Mouse (Mus musculus) cortical plate, adult 2 months (tissue): ENCODE data around the gene 1700012B07Rik. TPM values are rescaled to one million over a fixed set of nuclear protein-coding genes. Genes with fewer than 3 reads are reported as not detected.

Source experiments
- H3K27ac ChIP-seq: fragments of 200-500 bp; 2 replicates; pipeline ENCODE4 v1.5.1; 2012; ENCODE audit warnings: low read length, control low read depth, inconsistent platforms; ENCODE audit not compliant: insufficient read depth
- H3K4me1 ChIP-seq: fragments of 200-500 bp; 2 replicates; pipeline ENCODE4 v1.6.1; 2011; ENCODE audit warnings: low read length; ENCODE audit not compliant: control insufficient read depth, insufficient read depth
- H3K4me3 ChIP-seq: fragments of 200-500 bp; 2 replicates; pipeline ENCODE4 v1.5.1; 2011; ENCODE audit warnings: mild to moderate bottlenecking, low read length, control low read depth; ENCODE audit not compliant: insufficient read depth
- CTCF ChIP-seq: fragments of 200-500 bp; IDR thresholded peaks from 2 replicates; pipeline ENCODE4 v1.5.1; 2011; ENCODE audit warnings: mild to moderate bottlenecking, control low read depth, low read length; ENCODE audit not compliant: insufficient read depth; ENCODE audit errors: extremely low read depth
- POLR2A ChIP-seq: fragments of 200-500 bp; IDR thresholded peaks from 2 replicates; pipeline ENCODE4 v1.6.1; 2011; ENCODE audit warnings: mild to moderate bottlenecking, low read length, control low read depth; ENCODE audit not compliant: insufficient read depth; ENCODE audit errors: extremely low read depth
- polyA plus RNA-seq: library from polyadenylated mRNA; depleted of rRNA; stranded (reverse); fragments of >200 nt; gene quantifications from 2 replicates; pipeline ENCODE4 v1.2.3, GENCODE M21; 2012

1700012B07Rik gene
- polyA plus RNA-seq, 1 experiment = not detected

DNA sequence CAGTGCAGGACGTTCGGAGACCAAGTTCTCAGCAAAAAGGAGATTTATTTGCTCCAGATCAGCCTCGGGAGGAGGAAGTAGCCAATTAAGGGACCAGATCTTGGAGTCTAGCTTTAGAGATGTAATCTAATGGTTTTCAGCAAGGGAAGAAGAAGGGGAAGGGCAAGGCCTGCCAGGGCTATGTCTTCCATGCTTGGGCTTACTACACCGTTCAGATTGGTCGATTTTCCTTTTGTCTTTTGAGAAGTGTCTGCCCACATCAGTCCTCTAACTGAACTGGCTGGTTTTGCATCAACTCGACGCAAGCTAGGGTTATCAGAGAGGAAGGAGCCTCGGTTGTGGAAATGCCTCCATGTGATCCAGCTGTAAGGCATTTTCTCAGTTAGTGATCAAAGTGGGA, 37.7 kb upstream of the 1700012B07Rik start:
- no peaks in the 10 kb centered on the region for H3K4me1 ChIP-seq
- H3K4me3 ChIP-seq = no peak overlapping the region
- H3K27ac ChIP-seq = no peak overlapping the region
- TF ChIP-seq POLR2A = no peak
- no peak for TF ChIP-seq CTCF

DNA sequence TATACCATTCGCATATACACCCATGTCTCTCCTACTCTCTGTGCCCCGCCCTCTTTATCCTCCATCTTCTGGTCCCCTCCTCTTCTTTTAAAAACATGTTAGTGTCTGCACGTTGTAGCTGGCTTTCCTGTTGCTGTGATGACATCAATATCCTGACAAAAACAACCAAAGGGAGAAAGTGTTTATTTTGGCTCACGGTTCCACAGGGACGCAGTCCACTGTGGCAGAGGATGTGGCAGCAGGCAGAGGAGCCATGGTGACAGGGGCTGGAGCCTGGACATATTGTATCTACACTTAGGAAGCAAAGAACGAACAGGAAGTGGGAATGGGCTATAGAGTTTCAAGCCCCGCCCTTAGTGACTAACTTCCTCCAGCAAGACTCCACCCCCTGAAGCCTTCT, 36.1 kb upstream of the 1700012B07Rik start:
- Histone ChIP-seq H3K4me3 (no peak overlapping the region), H3K4me1 (no peaks in the 10 kb centered on the region), H3K27ac (no peak overlapping the region)
- TF ChIP-seq CTCF (no peak), POLR2A (no peak)

- Histone ChIP-seq H3K4me1 (no peaks in the 10 kb centered on the region), H3K4me3 (no peak overlapping the region), H3K27ac (no peak overlapping the region)
- TF ChIP-seq CTCF (peak; percentile 68), POLR2A (no peak)
Measured at GRCm38 (mm10) chr11:109863194-109863746, 35.4 kb upstream of the 1700012B07Rik start.

DNA sequence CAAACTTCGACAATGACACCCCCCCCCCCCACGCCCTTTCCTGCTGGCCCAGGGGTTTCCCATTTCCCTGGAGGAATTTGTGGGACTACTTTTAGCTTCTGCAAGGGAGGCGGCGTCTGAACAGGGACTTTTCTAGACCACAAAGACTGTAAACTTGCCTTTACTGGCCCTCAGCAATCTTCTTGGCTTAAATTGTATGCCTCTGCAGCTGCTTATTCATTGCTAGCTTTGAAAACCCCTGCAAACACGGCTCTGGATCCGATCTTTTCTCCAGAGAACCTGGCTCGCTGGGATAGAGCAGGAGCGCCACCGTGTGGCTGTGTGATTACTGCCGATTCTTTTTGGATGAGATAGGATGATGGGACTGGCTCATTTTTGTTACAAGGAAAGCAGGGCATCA, 32.7 kb upstream of the 1700012B07Rik start:
- no peak overlapping the region for H3K4me3 ChIP-seq
- TF ChIP-seq CTCF = peak; percentile 96
- no peak for TF ChIP-seq POLR2A
- no peak overlapping the region for H3K27ac ChIP-seq
- no peaks in the 10 kb centered on the region for H3K4me1 ChIP-seq

DNA sequence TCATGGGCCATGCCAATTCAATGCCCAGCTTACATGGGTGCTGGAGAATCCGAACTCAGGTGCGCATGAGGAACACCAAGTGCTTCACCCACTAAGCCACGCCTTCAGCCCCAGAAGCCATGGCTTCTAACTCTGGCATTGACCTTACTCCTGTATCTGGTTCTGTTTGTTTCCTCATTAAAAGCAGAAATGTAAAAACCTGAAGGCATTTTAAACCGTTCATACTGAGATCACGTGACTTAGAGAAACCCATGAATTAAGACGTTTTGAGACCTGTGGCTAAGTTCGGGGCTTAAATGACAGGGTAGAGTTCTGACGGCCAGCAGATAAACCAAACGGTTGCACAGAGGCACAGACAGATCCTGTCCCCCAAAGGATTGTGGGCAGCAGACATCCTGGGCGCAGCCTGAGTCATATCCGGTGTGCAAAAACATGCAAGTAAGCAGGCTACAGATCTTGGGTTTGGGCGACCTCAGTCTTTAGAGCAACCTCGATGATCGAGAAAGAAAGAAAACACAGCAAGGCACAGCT, 32.2 kb upstream of the 1700012B07Rik start:
- TF ChIP-seq CTCF = no peak
- TF ChIP-seq POLR2A = no peak
- no peak overlapping the region for H3K4me3 ChIP-seq
- H3K27ac ChIP-seq = no peak overlapping the region
- H3K4me1 ChIP-seq = no peaks in the 10 kb centered on the region

DNA sequence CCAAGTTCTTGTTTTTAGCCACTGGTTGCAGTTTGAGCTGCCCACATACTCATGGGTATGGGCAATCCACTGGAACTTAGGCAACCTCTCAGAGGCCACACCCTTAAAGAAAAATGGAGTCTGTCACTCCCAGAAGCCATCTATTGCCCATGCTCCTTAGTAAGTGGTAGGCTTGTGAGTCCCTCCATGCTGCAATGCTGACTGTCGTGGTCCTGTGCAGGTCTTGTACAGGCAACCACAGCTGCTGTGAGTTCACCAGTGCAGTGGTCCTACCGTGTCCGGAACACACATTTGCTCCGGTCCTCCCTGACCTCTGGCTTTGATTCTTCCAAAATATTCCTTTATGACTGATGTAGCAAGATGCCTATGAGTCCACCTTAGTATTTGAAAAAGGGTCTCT, 31.6 kb upstream of the 1700012B07Rik start:
- H3K4me3 ChIP-seq = no peak overlapping the region
- no peaks in the 10 kb centered on the region for H3K4me1 ChIP-seq
- TF ChIP-seq POLR2A = no peak
- no peak overlapping the region for H3K27ac ChIP-seq

- TF ChIP-seq CTCF = no peak
- no peak for TF ChIP-seq POLR2A
- H3K4me1 ChIP-seq = no peaks in the 10 kb centered on the region
- no peak overlapping the region for H3K27ac ChIP-seq
- H3K4me3 ChIP-seq = no peak overlapping the region
Measured at GRCm38 (mm10) chr11:109857086-109857485, 29.2 kb upstream of the 1700012B07Rik start.

GRCm38 (mm10) chr11:109854056-109854455, 26.2 kb upstream of the 1700012B07Rik start:
- H3K4me3 ChIP-seq = no peak overlapping the region
- no peak overlapping the region for H3K27ac ChIP-seq
- H3K4me1 ChIP-seq = no peaks in the 10 kb centered on the region
- TF ChIP-seq CTCF (no peak), POLR2A (no peak)

GRCm38 (mm10) chr11:109853228-109853966, 25.6 kb upstream of the 1700012B07Rik start:
- H3K27ac ChIP-seq = no peak overlapping the region
- TF ChIP-seq POLR2A (no peak), CTCF (no peak)
- H3K4me1 ChIP-seq = no peaks in the 10 kb centered on the region
- no peak overlapping the region for H3K4me3 ChIP-seq

DNA sequence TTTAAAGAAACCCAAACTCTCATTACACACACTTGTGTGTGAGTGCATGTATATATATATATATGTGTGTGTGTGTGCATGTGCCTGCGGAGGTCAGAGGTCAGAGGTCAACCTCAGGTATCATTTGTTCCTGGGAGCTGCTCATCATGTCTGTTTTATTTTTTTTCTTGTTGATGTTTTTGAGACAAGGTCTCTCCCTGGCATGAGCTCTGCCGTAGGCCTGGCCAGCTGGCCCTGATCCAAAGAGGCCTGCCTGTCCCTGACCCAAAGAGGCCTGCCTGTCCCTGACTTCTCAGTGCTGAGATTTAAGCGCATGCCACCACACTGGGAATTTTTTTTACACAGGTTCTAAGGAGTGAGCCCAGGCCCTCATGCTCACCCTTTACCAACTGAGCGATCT, 24.1 kb upstream of the 1700012B07Rik start:
- TF ChIP-seq CTCF (no peak), POLR2A (no peak)
- H3K4me1 ChIP-seq = no peaks in the 10 kb centered on the region
- no peak overlapping the region for H3K4me3 ChIP-seq
- H3K27ac ChIP-seq = no peak overlapping the region

DNA sequence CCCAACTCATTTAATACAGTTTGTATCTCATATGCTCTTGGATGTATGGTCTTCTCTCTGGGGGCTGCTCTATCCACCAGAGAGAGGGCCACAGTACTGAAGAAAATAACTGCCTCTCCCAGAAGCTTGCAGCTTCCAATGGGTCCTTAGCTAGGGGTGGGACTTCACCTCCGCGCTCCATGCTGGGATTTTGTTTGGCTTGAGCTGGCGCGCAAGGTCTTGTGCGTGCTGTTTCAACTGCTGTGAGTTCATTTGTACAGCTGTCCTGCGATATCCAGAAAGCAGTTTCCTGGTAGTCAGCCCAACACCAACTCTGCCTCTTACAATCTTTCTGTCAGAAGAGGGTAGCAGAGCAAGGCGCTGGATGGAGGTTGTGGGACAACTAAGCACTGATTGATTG, 18.5 kb upstream of the 1700012B07Rik start:
- Histone ChIP-seq H3K4me3 (no peak overlapping the region), H3K27ac (no peak overlapping the region), H3K4me1 (no peaks in the 10 kb centered on the region)
- TF ChIP-seq POLR2A (no peak), CTCF (no peak)
